Mouse (Mus musculus) small intestine, adult 2 months (tissue): ENCODE results near the gene Rbks.

Source experiments
- CTCF ChIP-seq: fragments of 200-500 bp; IDR thresholded peaks from 2 replicates; pipeline ENCODE4 v1.5.1; 2012; ENCODE audit warnings: low read depth, mild to moderate bottlenecking, control low read depth, inconsistent platforms, low read length, moderate library complexity, mixed read lengths; ENCODE audit not compliant: insufficient replicate concordance, insufficient read length; ENCODE audit errors: extremely low read depth
- POLR2A ChIP-seq: fragments of 200-500 bp; IDR thresholded peaks from 2 replicates; pipeline ENCODE4 v1.6.1; 2012; ENCODE audit warnings: low read depth, mild to moderate bottlenecking, control low read depth, inconsistent platforms, low read length, moderate library complexity

DNA sequence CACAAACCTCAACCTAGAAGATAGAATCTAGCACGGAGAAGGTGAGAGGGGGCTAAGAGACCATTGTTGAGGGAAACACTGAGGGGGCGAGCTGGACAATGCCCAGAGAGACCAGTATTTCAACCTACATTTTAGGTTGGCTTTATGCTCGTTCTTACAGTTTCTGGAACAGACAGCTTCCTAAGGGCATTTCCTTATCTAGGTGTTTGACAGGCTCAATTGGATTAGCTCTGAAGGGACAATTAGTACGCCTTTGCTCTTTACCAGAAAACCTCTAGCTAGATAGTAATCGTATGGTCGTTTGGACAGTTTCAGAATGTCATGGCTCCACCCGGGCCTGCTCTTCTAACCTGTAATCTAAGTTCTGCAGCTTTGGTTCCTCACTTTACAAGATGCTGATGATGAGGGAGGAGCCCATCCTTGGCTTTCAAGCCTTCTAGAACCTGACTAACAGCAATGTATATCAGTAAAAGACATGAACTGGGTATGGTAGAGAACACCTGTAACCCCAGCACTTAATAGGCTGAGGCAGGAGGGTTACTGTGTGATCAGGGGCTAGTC lies 96.2 kb downstream of the Rbks start:
- no peak for TF ChIP-seq CTCF
- TF ChIP-seq POLR2A = no peak
